Mouse (Mus musculus): ENCODE data around the gene Pkp1. TPM values are rescaled to one million over a fixed set of nuclear protein-coding genes. Genes with fewer than 3 reads are reported as not detected.
A peak's percentile ranks its signal among the peaks of the same experiment; 100 is the strongest.

The Pkp1 gene
- polyA plus RNA-seq, 1 experiment = 6.4 TPM

DNA sequence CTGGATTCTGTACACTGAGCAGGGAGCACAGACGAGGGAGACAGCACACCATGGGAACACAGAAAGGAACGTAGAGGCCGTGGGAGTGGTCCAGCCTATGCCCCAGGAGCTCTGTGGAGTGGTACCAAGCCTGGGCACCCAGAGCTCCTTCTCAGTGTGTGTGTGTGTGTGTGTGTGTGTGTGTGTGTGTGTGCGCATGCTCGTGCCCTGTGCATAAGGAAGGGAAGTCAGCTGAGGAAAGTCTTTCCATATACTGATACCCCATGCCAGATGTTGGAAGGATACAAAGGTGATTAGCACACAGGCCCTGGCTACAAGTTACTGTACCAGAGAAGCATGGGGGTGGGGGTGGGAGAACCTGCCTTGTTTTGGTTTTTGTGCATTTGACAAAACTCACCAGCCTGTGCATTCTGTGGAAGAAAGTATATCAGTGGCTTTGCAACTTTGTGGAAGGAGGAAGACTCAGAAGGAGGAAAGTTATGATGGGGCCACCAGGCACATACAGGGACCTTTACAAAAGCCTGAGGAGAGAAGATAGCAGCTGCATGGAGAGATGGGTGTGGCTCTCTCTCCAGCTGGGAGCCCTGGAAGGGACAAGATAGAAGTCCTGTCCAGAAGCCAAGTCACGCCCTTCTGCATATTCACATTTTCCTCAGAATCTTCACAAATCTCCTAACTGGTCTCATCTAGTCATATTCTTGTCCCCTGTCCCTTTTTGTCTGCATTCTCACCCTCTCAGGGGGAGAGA, 22.4 kb upstream of the Pkp1 start:
- no peaks in the 10 kb centered on the region for H3K27me3 ChIP-seq (ENCODE audit: control insufficient read depth, insufficient read depth, insufficient read length)
- H3K79me3 ChIP-seq (ENCODE audit: low read depth) = no peaks in the 10 kb centered on the region
- no peak overlapping the region for H3ac ChIP-seq (ENCODE audit: control insufficient read depth, insufficient read length, low read depth)
- H3K79me2 ChIP-seq (ENCODE audit: control insufficient read depth, insufficient read depth) = no peaks in the 10 kb centered on the region
- H3K36me3 ChIP-seq (ENCODE audit: control insufficient read depth, insufficient read depth) = no peaks in the 10 kb centered on the region
- TF ChIP-seq MYOG (IDR thresholded peaks at IDR 0.05; ENCODE audit: control insufficient read depth, extremely low read depth, insufficient read length) (no peak), FOSL1 (IDR thresholded peaks at IDR 0.05; ENCODE audit: insufficient read depth, low read length, poor library complexity, severe bottlenecking) (no peak), MAX (IDR thresholded peaks at IDR 0.05) (no peak), USF1 (IDR thresholded peaks at IDR 0.05; ENCODE audit: low read depth) (no peak)
- no peak overlapping the region for H3K4me3 ChIP-seq (ENCODE audit: insufficient read depth, poor library complexity, severe bottlenecking)

DNA sequence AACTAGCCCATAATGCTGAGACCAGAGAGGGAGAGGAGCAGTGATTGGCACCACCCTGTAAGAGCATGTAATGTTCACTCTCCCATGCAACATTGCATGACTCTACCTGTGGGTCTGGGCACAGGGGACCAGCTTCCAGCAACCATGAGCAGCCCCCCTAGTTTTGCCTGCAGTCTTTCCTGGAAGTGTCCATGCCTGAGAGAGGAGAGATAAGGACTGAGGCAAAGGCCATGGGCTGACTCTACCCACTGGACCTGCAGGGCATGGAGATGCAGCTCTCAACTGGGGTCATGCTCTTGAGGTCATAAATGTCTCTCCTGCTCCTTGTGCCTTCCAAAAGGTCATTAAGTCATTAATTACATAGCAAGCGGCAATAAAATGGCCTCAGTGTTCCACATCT, 17.1 kb upstream of the Pkp1 start:
- Histone ChIP-seq H3K27me3 (ENCODE audit: control insufficient read depth, insufficient read depth, insufficient read length) (no peaks in the 10 kb centered on the region), H3K79me3 (ENCODE audit: low read depth) (no peaks in the 10 kb centered on the region), H3ac (ENCODE audit: control insufficient read depth, insufficient read length, low read depth) (no peak overlapping the region), H3K4me3 (ENCODE audit: insufficient read depth, poor library complexity, severe bottlenecking) (no peak overlapping the region), H3K36me3 (ENCODE audit: control insufficient read depth, insufficient read depth) (no peaks in the 10 kb centered on the region), H3K79me2 (ENCODE audit: control insufficient read depth, insufficient read depth) (no peaks in the 10 kb centered on the region)
- TF ChIP-seq USF1 (IDR thresholded peaks at IDR 0.05; ENCODE audit: low read depth) (no peak), CTCF (IDR thresholded peaks at IDR 0.05; ENCODE audit: control insufficient read depth, insufficient read depth, insufficient read length) (no peak), MYOD1 (IDR thresholded peaks at IDR 0.05; ENCODE audit: control insufficient read depth, insufficient read length, low read depth) (no peak), MAX (IDR thresholded peaks at IDR 0.05) (no peak), MYOG (IDR thresholded peaks at IDR 0.05; ENCODE audit: control insufficient read depth, extremely low read depth, insufficient read length) (no peak), CEBPB (IDR thresholded peaks at IDR 0.05; ENCODE audit: low read depth) (no peak), FOSL1 (IDR thresholded peaks at IDR 0.05; ENCODE audit: insufficient read depth, low read length, poor library complexity, severe bottlenecking) (no peak)

DNA sequence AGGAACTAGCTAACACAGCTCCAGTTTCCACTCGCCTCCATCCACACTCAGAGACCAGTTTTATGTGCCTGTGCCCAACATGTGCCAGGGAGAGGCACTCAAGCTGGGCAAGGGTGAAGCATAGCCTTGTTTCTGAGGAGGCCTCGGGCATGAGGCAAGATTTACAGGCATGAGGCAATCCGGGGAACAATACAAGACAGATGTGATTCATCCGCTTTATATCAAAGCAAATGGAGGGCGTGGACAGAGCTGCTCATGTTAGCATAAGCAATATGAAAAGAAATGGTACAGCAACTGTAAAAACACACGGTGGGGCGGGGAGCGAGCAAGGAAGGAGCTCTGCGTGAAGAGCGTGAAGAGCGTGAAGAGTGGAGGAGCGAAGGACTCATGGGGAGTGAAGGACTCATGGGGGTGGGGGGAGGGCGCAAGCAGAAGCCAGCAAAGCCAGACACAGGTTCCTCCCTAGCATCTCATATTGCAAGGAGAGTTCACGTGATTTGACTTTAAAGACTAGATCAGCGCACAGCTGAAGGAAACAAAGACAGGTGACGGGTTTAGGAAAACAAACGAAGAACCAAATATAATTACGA, 14.8 kb upstream of the Pkp1 start:
- Histone ChIP-seq H3ac (ENCODE audit: control insufficient read depth, insufficient read length, low read depth) (no peak overlapping the region), H3K79me2 (ENCODE audit: control insufficient read depth, insufficient read depth) (no peaks in the 10 kb centered on the region), H3K36me3 (ENCODE audit: control insufficient read depth, insufficient read depth) (no peaks in the 10 kb centered on the region), H3K79me3 (ENCODE audit: low read depth) (no peaks in the 10 kb centered on the region), H3K4me3 (ENCODE audit: insufficient read depth, poor library complexity, severe bottlenecking) (no peak overlapping the region), H3K27me3 (ENCODE audit: control insufficient read depth, insufficient read depth, insufficient read length) (no peaks in the 10 kb centered on the region)
- TF ChIP-seq MYOD1 (IDR thresholded peaks at IDR 0.05; ENCODE audit: control insufficient read depth, insufficient read length, low read depth) = peak; percentile 73
- TF ChIP-seq MYOG (IDR thresholded peaks at IDR 0.05; ENCODE audit: control insufficient read depth, extremely low read depth, insufficient read length) = no peak
- TF ChIP-seq MAX (IDR thresholded peaks at IDR 0.05) = peak; percentile 84
- peak; percentile 94 for TF ChIP-seq CEBPB (IDR thresholded peaks at IDR 0.05; ENCODE audit: low read depth)

DNA sequence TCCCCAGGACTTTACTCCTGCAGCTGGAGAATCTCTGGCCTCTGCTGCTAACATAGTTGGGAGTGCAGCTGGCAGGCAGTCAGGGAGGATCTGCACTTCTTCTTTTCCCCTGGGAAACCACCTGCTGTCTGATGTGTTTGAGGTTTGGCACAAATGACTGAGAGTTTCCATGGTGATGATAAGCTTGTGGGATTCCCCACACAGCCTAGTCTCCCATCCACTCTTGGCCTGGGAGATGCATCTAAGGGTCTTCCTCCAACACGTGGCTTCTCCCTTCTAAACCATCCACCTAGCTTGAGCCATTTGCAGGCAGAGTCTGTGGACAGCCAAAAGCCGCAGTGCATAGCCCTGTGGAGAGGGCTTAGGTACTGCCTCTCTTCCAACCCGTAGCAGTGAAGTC, 10.9 kb upstream of the Pkp1 start:
- H3K79me3 ChIP-seq (ENCODE audit: low read depth) = no peaks in the 10 kb centered on the region
- TF ChIP-seq MYOD1 (IDR thresholded peaks at IDR 0.05; ENCODE audit: control insufficient read depth, insufficient read length, low read depth) (peak; percentile 82), MAX (IDR thresholded peaks at IDR 0.05) (no peak), MYOG (IDR thresholded peaks at IDR 0.05; ENCODE audit: control insufficient read depth, extremely low read depth, insufficient read length) (no peak), CTCF (IDR thresholded peaks at IDR 0.05; ENCODE audit: control insufficient read depth, insufficient read depth, insufficient read length) (no peak), CEBPB (IDR thresholded peaks at IDR 0.05; ENCODE audit: low read depth) (no peak), FOSL1 (IDR thresholded peaks at IDR 0.05; ENCODE audit: insufficient read depth, low read length, poor library complexity, severe bottlenecking) (no peak), USF1 (IDR thresholded peaks at IDR 0.05; ENCODE audit: low read depth) (peak; percentile 13)

DNA sequence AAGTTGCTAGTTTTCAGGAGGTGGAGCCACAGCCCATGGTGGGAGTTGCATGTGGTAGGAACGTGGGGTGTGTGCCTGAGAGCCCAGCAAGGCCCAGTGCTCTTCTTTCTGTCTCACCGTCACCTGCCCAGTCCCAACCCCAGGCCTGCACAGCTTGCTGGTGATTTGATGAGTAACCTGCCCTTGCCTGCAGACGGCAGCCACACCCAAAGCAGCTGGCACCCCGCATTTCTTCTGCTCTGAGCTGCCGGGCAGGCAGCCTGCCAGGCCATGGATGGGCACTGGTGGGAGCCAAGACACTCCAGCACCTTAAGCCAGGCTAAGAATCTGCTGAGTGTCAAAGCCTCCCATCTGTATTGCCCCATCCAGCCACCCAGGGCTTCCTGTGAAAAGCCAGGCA, 6.8 kb upstream of the Pkp1 start:
- no peak overlapping the region for H3K4me3 ChIP-seq (ENCODE audit: insufficient read depth, poor library complexity, severe bottlenecking)
- H3K79me3 ChIP-seq (ENCODE audit: low read depth) = no peaks in the 10 kb centered on the region
- TF ChIP-seq MAX (IDR thresholded peaks at IDR 0.05) (no peak), MYOD1 (IDR thresholded peaks at IDR 0.05; ENCODE audit: control insufficient read depth, insufficient read length, low read depth) (peak; percentile 55)
- H3K36me3 ChIP-seq (ENCODE audit: control insufficient read depth, insufficient read depth) = no peaks in the 10 kb centered on the region
- peaks cover 3% of the 10 kb centered on the region for H3K27me3 ChIP-seq (ENCODE audit: control insufficient read depth, insufficient read depth, insufficient read length)
- H3K79me2 ChIP-seq (ENCODE audit: control insufficient read depth, insufficient read depth) = no peaks in the 10 kb centered on the region
- no peak overlapping the region for H3ac ChIP-seq (ENCODE audit: control insufficient read depth, insufficient read length, low read depth)

More for the DNA sequence above, 10.9 kb upstream of the Pkp1 start:
- Histone ChIP-seq H3K27me3 (ENCODE audit: control insufficient read depth, insufficient read depth, insufficient read length) (no peaks in the 10 kb centered on the region), H3K4me3 (ENCODE audit: insufficient read depth, poor library complexity, severe bottlenecking) (no peak overlapping the region), H3K79me2 (ENCODE audit: control insufficient read depth, insufficient read depth) (no peaks in the 10 kb centered on the region), H3K36me3 (ENCODE audit: control insufficient read depth, insufficient read depth) (no peaks in the 10 kb centered on the region), H3ac (ENCODE audit: control insufficient read depth, insufficient read length, low read depth) (no peak overlapping the region)

DNA sequence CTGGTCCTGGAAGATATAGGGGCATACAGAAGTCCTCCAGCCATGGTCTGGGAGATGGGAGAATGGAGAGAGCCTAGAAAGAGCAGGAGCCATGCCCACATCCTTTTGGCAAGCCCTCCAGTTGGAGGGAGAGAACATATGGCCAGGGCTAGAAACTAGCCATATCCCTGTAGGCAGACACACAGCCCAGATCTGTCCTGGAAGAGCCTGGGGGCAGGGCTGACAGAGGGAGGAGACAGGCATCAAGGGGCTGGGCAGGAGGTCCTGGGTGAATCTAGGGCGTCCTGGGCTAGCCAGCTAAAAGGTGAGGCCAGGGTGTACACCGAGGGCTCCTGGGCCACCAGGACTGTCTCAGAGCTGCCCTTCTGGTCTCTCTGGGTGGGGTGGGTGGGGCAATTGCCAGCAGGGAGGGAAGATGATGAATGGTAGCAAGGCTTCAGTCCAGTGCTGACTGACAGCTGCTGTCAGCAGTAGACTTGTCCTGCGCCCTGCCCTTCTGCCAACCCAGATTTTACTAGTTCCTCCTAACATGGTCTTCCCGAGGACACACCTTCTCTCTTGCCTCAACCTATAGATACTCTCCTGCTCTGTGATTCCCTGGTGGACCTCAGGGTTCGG, 5.5 kb upstream of the Pkp1 start:
- Histone ChIP-seq H3K27me3 (ENCODE audit: control insufficient read depth, insufficient read depth, insufficient read length) (peaks cover 3% of the 10 kb centered on the region), H3K36me3 (ENCODE audit: control insufficient read depth, insufficient read depth) (no peaks in the 10 kb centered on the region), H3K79me3 (ENCODE audit: low read depth) (no peaks in the 10 kb centered on the region), H3ac (ENCODE audit: control insufficient read depth, insufficient read length, low read depth) (no peak overlapping the region), H3K4me3 (ENCODE audit: insufficient read depth, poor library complexity, severe bottlenecking) (no peak overlapping the region), H3K79me2 (ENCODE audit: control insufficient read depth, insufficient read depth) (no peaks in the 10 kb centered on the region)
- TF ChIP-seq CTCF (IDR thresholded peaks at IDR 0.05; ENCODE audit: control insufficient read depth, insufficient read depth, insufficient read length) = no peak
- TF ChIP-seq MAX (IDR thresholded peaks at IDR 0.05) = no peak
- TF ChIP-seq USF1 (IDR thresholded peaks at IDR 0.05; ENCODE audit: low read depth) = no peak
- TF ChIP-seq MYOG (IDR thresholded peaks at IDR 0.05; ENCODE audit: control insufficient read depth, extremely low read depth, insufficient read length) = no peak
- no peak for TF ChIP-seq CEBPB (IDR thresholded peaks at IDR 0.05; ENCODE audit: low read depth)
- TF ChIP-seq FOSL1 (IDR thresholded peaks at IDR 0.05; ENCODE audit: insufficient read depth, low read length, poor library complexity, severe bottlenecking) = no peak
- TF ChIP-seq MYOD1 (IDR thresholded peaks at IDR 0.05; ENCODE audit: control insufficient read depth, insufficient read length, low read depth) = no peak
